Mouse (Mus musculus) ES-Bruce4 (cell line): ENCODE measurements around the gene Dync2h1.

Experiments
- CTCF ChIP-seq: IDR thresholded peaks from one replicate; pipeline ENCODE4 v1.8.1; 2011; ENCODE audit warnings: low read depth, low read length
- EP300 ChIP-seq: IDR thresholded peaks from 2 replicates; pipeline ENCODE4 v1.6.1; 2011; ENCODE audit warnings: low read depth, low read length; ENCODE audit not compliant: insufficient read depth
- POLR2A ChIP-seq: IDR thresholded peaks from one replicate; pipeline ENCODE4 v1.8.1; 2011; ENCODE audit warnings: low read length; ENCODE audit not compliant: insufficient read depth

- TF ChIP-seq CTCF (no peak), EP300 (no peak), POLR2A (no peak)
Observed at GRCm38 (mm10) chr9:6901620-6902019, 282.6 kb downstream of the Dync2h1 start.
